Mouse (Mus musculus) heart, embryonic 16.5 days (tissue): ENCODE results near the gene Poc1b. TPM values are rescaled to one million over a fixed set of nuclear protein-coding genes. Genes with fewer than 3 reads are reported as not detected.
"Not testable (repeated sequence)": the region's sequence is repeated elsewhere in the genome, so short reads cannot be mapped to it uniquely, and the experiment has no call there.

Experiments used
- ATAC-seq: fragments of 200-750 bp; cut with Nextera tagmentation; replicated peaks from 2 replicates; pipeline ENCODE4 v1.8.0; 2017; ENCODE audit warnings: moderate number of reproducible peaks; ENCODE audit not compliant: insufficient read depth, low FRiP score; ENCODE audit errors: extremely low read depth
- H3K27ac ChIP-seq: fragments of 300-500 bp; sonication (generic); 2 replicates; pipeline ENCODE4 v1.5.1; 2014; ENCODE audit warnings: mild to moderate bottlenecking, low read length, control low read depth, moderate library complexity
- H3K27me3 ChIP-seq: fragments of 300-500 bp; sonication (generic); 2 replicates; pipeline ENCODE4 v1.6.1; 2014; ENCODE audit warnings: low read length, mixed read lengths; ENCODE audit not compliant: control insufficient read depth, insufficient read depth
- H3K36me3 ChIP-seq: fragments of 300-500 bp; sonication (generic); 2 replicates; pipeline ENCODE4 v1.6.1; 2014; ENCODE audit not compliant: control insufficient read depth, insufficient read depth
- H3K4me1 ChIP-seq: fragments of 300-500 bp; sonication (generic); 2 replicates; pipeline ENCODE4 v1.6.1; 2014; ENCODE audit warnings: low read length, mixed read lengths; ENCODE audit not compliant: control insufficient read depth, insufficient read depth
- H3K4me2 ChIP-seq: fragments of 300-500 bp; sonication (generic); 2 replicates; pipeline ENCODE4 v1.6.1; 2014; ENCODE audit warnings: low read depth, mild to moderate bottlenecking, control low read depth, low read length
- H3K4me3 ChIP-seq: fragments of 300-500 bp; sonication (generic); 2 replicates; pipeline ENCODE4 v1.5.1; 2014; ENCODE audit warnings: mild to moderate bottlenecking, control low read depth, low read length
- H3K9ac ChIP-seq: fragments of 300-500 bp; sonication (generic); 2 replicates; pipeline ENCODE4 v1.6.1; 2014; ENCODE audit warnings: low read length, control low read depth
- H3K9me3 ChIP-seq: fragments of 300-500 bp; sonication (generic); replicated peaks from 2 replicates; pipeline ENCODE4 v1.6.1; 2016; ENCODE audit warnings: low read length; ENCODE audit not compliant: control insufficient read depth
- WGBS: fragments of 180-500 bp; shearing (Covaris S2); extraction: QIAGEN DNeasy Blood & Tissue Kit; methylation state at CpG from one replicate; pipeline ENCODE4 v1.1.7; 2014; 5-methylcytosine and 5-hydroxymethylcytosine counted together
- polyA plus RNA-seq: library from polyadenylated mRNA; unstranded; fragments of >200 nt; fragmentation: Nextera tagmentation; extraction: Ambion mirVana; gene quantifications from 2 replicates; pipeline ENCODE4 v1.2.1, GENCODE M21; 2015

Poc1b gene
- polyA plus RNA-seq, 1 experiment from 2014 or later: 10.0 TPM

DNA sequence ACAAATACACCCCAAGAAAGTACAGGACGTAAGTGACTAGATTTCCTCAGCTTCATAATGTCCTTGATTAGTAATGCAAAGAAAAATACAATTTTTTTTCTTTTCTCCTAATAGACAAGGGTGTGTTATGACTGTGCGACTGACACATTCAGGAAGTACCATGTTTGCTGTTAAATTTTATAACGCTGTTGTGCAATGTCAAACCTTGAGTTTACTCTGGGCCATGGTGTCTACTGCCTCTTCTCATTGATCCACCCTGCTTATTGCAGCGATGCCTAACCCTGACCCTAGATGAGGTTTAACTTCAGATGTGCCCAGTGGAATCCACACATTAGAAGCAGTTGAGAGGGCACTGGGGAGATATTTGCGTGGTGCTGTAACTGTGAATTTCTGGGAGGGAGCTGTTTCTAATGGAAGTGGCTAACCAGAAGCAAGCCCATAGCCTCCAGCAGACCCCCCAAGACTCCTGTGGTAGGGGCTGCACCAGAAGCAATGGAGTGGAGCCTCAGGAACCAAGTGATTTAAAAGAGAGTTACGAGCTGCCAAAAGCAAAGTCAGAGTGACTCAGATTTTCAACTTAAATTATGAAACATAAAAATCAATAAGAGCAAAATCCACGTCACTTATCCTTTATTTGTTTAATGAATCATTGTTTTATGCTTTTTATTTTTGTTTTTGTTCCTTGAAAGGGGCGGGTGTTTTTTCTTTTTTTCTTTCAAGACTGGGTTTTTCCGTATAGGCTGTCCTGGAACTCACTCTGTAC lies 104.8 kb downstream of the Poc1b start:
- H3K27me3 ChIP-seq: no peaks in the 10 kb centered on the region
- no peak overlapping the region for H3K4me2 ChIP-seq
- ATAC-seq: no peak
- WGBS: 89% methylated on average over 9 of the region's 9 CpGs
- H3K36me3 ChIP-seq: no peaks in the 10 kb centered on the region
- H3K4me3 ChIP-seq: no peak overlapping the region
- no peaks in the 10 kb centered on the region for H3K9me3 ChIP-seq
- no peak overlapping the region for H3K27ac ChIP-seq
- no peaks in the 10 kb centered on the region for H3K4me1 ChIP-seq
- H3K9ac ChIP-seq: no peak overlapping the region

DNA sequence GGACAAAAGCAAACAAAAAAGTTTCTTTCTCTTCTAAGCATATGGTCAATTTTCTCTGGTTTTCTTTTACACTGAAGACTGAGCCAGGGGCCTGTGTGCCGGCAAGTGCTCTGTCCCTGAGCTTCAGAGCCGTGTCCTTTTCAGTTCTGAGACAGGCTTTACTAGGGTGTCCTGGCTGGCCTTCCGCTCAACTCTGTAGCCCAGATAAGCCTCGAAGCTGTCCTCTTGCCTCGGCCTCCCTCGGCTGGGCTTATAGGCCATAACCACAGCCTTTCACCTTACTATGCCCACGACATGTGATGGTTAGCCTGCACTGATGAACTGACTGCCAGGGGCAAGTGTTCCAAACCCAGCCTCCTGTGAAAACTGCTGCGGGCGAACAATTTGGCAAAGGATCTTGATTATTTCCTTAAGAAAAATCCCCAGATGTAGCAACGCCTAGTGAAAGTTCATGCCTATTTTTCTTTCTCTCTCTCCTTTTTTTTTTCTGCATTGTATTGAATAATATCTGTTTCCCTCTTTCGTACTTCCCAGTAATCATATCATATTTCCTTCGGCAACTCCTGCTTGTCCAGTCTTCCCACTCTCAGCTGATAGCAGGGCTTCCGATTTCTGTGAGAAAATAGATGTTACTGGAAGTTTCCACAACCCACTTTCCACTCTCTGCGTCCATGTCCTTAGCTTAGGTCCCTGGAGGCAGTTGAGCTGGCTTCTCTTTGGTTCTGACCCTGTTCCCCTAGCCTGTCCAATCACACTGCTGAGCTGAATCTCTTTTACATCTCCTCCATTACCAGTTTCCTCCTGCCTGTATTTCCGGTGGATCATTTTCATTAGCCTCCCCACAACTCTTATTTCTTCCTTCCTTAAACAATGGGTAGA lies 107.8 kb downstream of the Poc1b start:
- Histone ChIP-seq H3K4me2 (no peak overlapping the region), H3K36me3 (no peaks in the 10 kb centered on the region), H3K9ac (no peak overlapping the region), H3K27ac (peak overlapping the region; percentile 8), H3K27me3 (no peaks in the 10 kb centered on the region), H3K9me3 (no peaks in the 10 kb centered on the region), H3K4me1 (no peaks in the 10 kb centered on the region), H3K4me3 (no peak overlapping the region)
- WGBS: 56% methylated on average over 15 of the region's 15 CpGs
- ATAC-seq: no peak

DNA sequence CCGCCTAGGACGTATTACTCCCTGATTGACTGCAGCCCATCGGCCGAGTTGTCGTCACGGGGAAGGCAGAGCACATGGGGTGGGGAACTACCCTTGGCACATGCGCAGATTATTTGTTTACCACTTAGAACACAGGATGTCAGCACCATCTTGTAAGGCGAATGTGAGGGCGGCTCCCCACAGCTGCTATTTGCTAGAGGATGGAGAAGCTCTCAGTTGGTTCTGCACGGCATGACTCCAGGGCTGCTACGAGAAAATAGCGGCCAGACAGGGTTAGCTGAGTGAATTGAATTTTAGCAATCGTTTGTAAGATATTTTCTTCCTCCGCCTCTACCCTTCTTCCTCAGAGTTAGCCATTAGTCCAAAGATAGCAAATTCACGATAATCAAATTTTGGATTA lies 109.7 kb downstream of the Poc1b start:
- H3K9me3 ChIP-seq, H3K4me1 ChIP-seq, H3K4me2 ChIP-seq, H3K27ac ChIP-seq, H3K4me3 ChIP-seq, ATAC-seq, H3K36me3 ChIP-seq, H3K9ac ChIP-seq, H3K27me3 ChIP-seq: not testable (repeated sequence)
- 90% methylated on average over 15 of the region's 15 CpGs for WGBS

DNA sequence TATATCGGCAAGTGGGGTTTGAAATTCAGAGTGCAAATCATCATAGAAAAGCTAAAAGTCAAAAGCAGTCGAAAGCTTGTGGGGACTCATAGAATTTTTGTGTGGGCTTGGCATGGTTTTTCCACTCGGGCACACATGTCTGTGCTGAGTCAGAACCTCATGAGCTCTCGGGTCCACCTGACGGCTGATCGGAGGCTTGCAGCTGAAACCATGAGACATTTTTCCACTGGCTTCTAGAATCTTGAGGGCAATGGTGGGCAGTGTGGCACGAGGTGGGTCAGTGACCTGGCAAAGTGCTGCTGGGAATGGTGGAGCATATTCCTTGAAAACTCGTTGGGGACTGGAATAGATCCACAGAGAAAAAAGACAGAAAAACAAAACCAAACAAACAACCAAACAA lies 114.7 kb downstream of the Poc1b start:
- Histone ChIP-seq H3K27ac (no peak overlapping the region), H3K27me3 (no peaks in the 10 kb centered on the region), H3K4me3 (no peak overlapping the region), H3K4me2 (no peak overlapping the region), H3K9ac (no peak overlapping the region), H3K4me1 (no peaks in the 10 kb centered on the region), H3K36me3 (no peaks in the 10 kb centered on the region), H3K9me3 (no peaks in the 10 kb centered on the region)
- ATAC-seq: no peak
- WGBS: 92% methylated on average over 8 of the region's 8 CpGs

DNA sequence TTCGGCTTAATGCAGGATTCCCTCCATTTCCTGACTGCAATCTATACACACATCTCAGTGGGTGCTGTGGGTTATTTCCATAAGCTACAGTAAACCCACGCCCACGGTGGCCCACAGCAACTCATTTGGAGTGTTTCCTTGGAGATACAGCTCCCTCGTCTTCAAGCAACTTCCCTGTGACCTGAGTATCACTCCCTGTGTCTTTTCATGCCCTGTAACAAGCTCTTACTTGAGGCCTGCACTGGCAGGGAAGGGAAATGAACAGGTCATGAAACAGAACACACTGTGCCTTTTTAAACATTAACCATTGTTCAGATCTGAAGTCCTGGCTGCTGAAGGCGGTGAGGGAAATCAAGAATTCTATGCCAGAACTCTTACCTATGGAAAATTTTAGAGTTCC lies 115.9 kb downstream of the Poc1b start:
- WGBS: 78% methylated on average over 5 of the region's 5 CpGs
- no peaks in the 10 kb centered on the region for H3K36me3 ChIP-seq
- no peak for ATAC-seq
- H3K4me2 ChIP-seq: no peak overlapping the region
- no peaks in the 10 kb centered on the region for H3K27me3 ChIP-seq
- peaks cover 2% of the 10 kb centered on the region; the same call in 1 of the 2 replicates for H3K4me1 ChIP-seq
- H3K27ac ChIP-seq: no peak overlapping the region
- H3K9me3 ChIP-seq: no peaks in the 10 kb centered on the region
- no peak overlapping the region for H3K9ac ChIP-seq
- H3K4me3 ChIP-seq: no peak overlapping the region

DNA sequence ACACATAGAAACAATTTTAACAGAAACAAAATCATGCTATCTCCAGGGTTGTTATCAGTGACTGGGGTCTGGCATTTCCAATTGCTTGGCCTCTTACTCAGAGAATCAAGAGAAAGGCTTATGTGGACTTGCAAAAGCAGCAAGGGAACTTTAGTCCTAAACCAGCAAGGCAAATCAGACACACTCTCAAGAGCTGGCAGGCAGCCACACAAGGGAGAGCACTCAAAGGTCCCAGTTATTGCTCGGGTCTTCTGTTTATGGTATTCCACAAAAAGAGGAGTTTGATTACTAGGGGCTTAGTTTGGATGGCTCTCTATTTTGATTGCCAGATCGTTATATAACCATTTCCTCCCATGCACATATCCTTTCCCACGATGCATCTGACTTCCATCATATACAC lies 117.4 kb downstream of the Poc1b start:
- no peak overlapping the region for H3K27ac ChIP-seq
- WGBS: 37% methylated on average over 3 of the region's 3 CpGs
- no peak overlapping the region for H3K9ac ChIP-seq
- peaks cover 12% of the 10 kb centered on the region for H3K4me1 ChIP-seq
- H3K9me3 ChIP-seq: no peaks in the 10 kb centered on the region
- no peak for ATAC-seq
- H3K4me3 ChIP-seq: no peak overlapping the region
- no peaks in the 10 kb centered on the region for H3K36me3 ChIP-seq
- H3K4me2 ChIP-seq: no peak overlapping the region
- no peaks in the 10 kb centered on the region for H3K27me3 ChIP-seq

DNA sequence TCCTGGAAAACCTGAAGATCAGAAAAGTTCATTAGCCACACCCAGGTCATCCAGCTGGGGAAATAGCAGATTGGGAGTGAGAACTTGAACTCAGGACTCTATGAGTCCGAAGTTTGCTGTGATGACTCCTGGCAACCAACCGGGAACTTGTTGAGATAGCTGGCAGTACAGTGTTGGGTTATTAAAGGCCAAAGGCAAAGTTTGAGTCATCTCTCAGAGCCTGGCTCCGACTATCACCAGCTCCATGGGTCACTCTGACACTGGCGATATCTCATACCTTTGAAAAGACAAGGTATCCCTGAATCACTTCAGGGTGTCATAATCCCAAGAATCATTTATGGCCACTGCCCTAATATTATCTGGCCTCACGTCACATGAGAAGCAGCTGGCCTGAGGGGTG lies 119.9 kb downstream of the Poc1b start:
- Histone ChIP-seq H3K36me3 (no peaks in the 10 kb centered on the region), H3K4me2 (no peak overlapping the region), H3K27me3 (no peaks in the 10 kb centered on the region), H3K9ac (no peak overlapping the region), H3K4me1 (peaks cover 12% of the 10 kb centered on the region), H3K4me3 (no peak overlapping the region), H3K9me3 (no peaks in the 10 kb centered on the region), H3K27ac (no peak overlapping the region)
- 74% methylated on average over 5 of the region's 5 CpGs for WGBS
- no peak for ATAC-seq

DNA sequence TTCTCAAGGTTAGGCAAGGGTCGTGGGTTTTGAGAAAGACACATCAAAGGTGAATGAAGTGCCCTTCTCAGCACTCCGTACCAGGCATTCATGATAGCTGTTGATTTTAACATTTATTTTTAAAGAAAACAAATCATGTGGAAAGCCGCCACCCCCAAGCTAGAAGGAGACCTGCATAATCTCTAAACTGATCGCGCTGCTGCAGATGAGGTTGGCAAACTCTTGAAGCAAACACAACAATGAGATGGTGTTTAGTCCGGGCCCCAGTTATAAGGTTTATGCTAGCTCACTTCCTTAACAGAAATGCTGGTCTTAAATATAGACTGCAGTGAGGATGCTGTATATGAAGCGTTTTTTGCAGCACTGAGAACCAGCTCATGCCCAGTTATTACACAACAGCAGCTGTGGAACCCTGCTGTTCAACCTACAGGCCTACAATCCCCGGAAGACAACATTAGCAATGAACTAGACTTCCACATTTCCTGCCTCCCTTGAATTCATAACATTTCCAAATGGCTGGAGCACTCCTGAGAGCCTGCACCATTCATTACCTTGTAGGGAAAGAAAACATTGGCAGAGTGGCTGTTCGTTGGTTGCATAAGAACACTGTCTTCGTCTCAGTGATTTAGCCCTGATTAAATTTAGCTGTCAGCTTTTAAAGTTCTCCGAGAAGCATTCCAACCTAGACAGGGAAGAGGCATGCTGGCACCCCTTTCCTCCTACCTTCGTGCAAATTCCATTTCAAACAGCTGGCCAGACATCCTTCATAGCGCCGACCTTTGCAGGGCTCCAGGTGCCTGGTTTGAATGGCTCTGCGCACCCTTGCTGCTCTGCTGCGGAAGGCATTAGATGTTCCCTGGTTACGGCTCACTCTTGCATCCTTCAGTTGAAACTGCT lies 121.4 kb downstream of the Poc1b start:
- Histone ChIP-seq H3K4me2 (peak overlapping the region; percentile 51), H3K27ac (peak overlapping the region; percentile 67), H3K4me3 (peak overlapping the region; percentile 14; the same call in 1 of the 2 replicates), H3K9me3 (no peaks in the 10 kb centered on the region), H3K27me3 (no peaks in the 10 kb centered on the region), H3K9ac (peak overlapping the region; percentile 38; the same call in 1 of the 2 replicates), H3K36me3 (no peaks in the 10 kb centered on the region), H3K4me1 (peaks cover 12% of the 10 kb centered on the region)
- ATAC-seq: no peak
- WGBS: 30% methylated on average over 17 of the region's 17 CpGs
